Mouse (Mus musculus) lung, postnatal 0 days (tissue): Measurements from ENCODE around the gene Galnt9.

Source experiments
- CTCF ChIP-seq: IDR thresholded peaks from 2 replicates; pipeline ENCODE4 v1.5.1; 2016; ENCODE audit warnings: antibody characterized with exemption, mild to moderate bottlenecking
- EP300 ChIP-seq: IDR thresholded peaks from 2 replicates; pipeline ENCODE4 v1.6.1; 2016; ENCODE audit warnings: antibody characterized with exemption, mild to moderate bottlenecking, control low read depth

DNA sequence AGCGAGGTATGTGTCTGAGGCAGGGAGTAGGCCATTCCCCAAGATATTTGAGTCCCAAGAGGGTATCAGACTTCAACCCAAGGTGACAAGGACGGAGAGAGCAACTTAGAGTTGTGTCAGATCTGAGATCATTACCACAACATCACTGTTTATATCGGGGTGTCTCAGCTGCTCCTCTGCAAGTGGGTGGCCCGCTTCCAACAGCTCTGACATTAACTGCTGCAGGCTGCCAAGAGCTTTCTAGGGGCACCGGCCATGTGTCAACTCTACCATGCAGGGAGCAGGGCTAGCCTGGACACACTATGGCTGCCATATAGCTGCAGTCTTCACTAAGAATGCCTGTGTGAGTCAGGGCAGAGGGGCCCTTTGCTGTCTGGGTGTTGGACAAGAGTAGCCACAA, 65.7 kb downstream of the Galnt9 start:
- TF ChIP-seq CTCF (no peak), EP300 (no peak)
